Mouse (Mus musculus) intestine, postnatal 0 days (tissue): ENCODE results near the gene Hsd3b6. TPM values are rescaled to one million over a fixed set of nuclear protein-coding genes. Genes with fewer than 3 reads are reported as not detected.

Source experiments
- ATAC-seq: fragments of 200-750 bp; cut with Nextera tagmentation; 2 replicates; pipeline ENCODE4 v1.8.0; 2017; ENCODE audit warnings: mild to moderate bottlenecking, moderate TSS enrichment, moderate library complexity
- H3K27ac ChIP-seq: fragments of 300-500 bp; sonication (generic); 2 replicates; pipeline ENCODE4 v1.5.1; 2014; ENCODE audit warnings: mild to moderate bottlenecking, low read depth, low read length, moderate library complexity
- H3K27me3 ChIP-seq: fragments of 300-500 bp; sonication (generic); replicated peaks from 2 replicates; pipeline ENCODE4 v1.6.1; 2014; ENCODE audit warnings: low read length, mixed read lengths; ENCODE audit not compliant: control insufficient read depth, insufficient read depth
- H3K36me3 ChIP-seq: fragments of 300-500 bp; sonication (generic); 2 replicates; pipeline ENCODE4 v1.6.1; 2014; ENCODE audit warnings: mild to moderate bottlenecking, moderate library complexity; ENCODE audit not compliant: control insufficient read depth, insufficient read depth
- H3K4me1 ChIP-seq: fragments of 300-500 bp; sonication (generic); replicated peaks from 2 replicates; pipeline ENCODE4 v1.6.1; 2014; ENCODE audit warnings: antibody characterized with exemption, low read length, mixed read lengths; ENCODE audit not compliant: control insufficient read depth, insufficient read depth
- H3K4me2 ChIP-seq: fragments of 300-500 bp; sonication (generic); replicated peaks from 2 replicates; pipeline ENCODE4 v1.6.1; 2014; ENCODE audit warnings: low read depth, mild to moderate bottlenecking, moderate library complexity
- H3K4me3 ChIP-seq: fragments of 300-500 bp; sonication (generic); 2 replicates; pipeline ENCODE4 v1.5.1; 2014; ENCODE audit warnings: low read depth, low read length
- H3K9ac ChIP-seq: fragments of 300-500 bp; sonication (generic); 2 replicates; pipeline ENCODE4 v1.6.1; 2014; ENCODE audit warnings: mild to moderate bottlenecking, low read depth, low read length
- H3K9me3 ChIP-seq: fragments of 300-500 bp; sonication (generic); 2 replicates; pipeline ENCODE4 v1.6.1; 2016; ENCODE audit warnings: mixed run types; ENCODE audit not compliant: control insufficient read depth
- CTCF ChIP-seq: sonication (generic); IDR thresholded peaks from 2 replicates; pipeline ENCODE4 v1.5.1; 2016; ENCODE audit warnings: low read depth, mild to moderate bottlenecking, control low read depth, antibody characterized with exemption, moderate library complexity
- WGBS: fragments of 180-500 bp; shearing (Covaris S2); extraction: QIAGEN DNeasy Blood & Tissue Kit; methylation state at CpG from one replicate; pipeline ENCODE4 v1.1.7; 2014; 5-methylcytosine and 5-hydroxymethylcytosine counted together
- polyA plus RNA-seq: library from polyadenylated mRNA; unstranded; fragments of >200 nt; fragmentation: Nextera tagmentation; extraction: Ambion mirVana; gene quantifications from 2 replicates; pipeline ENCODE4 v1.2.1, GENCODE M21; 2015

The Hsd3b6 gene
- polyA plus RNA-seq, result not detected in 2 replicates

- no peaks in the 10 kb centered on the region for H3K9me3 ChIP-seq
- 68% methylated on average over 6 of the region's 6 CpGs for WGBS
- no peak for ATAC-seq
- no peak for TF ChIP-seq CTCF
- H3K27ac ChIP-seq, result no peak within 1 kb of the TSS
- no peaks in the 10 kb centered on the region for H3K27me3 ChIP-seq
- H3K4me1 ChIP-seq, result no peaks in the 10 kb centered on the region
- H3K4me3 ChIP-seq, result no peak within 1 kb of the TSS
- H3K9ac ChIP-seq, result no peak within 1 kb of the TSS
- H3K36me3 ChIP-seq, result no peaks in the 10 kb centered on the region
- H3K4me2 ChIP-seq, result no peak within 1 kb of the TSS
Measured at GRCm38 (mm10) chr3:98814101-98814670, at the start of gene Hsd3b6. Gene Hsd3b6 (minus strand): TSS chr3:98814443.

- ATAC-seq, result no peak
- TF ChIP-seq CTCF, result no peak
Measured at GRCm38 (mm10) chr3:98862800-98863199, 48.6 kb upstream of the Hsd3b6 start.

GRCm38 (mm10) chr3:98859576-98859975 lies 45.3 kb upstream of the Hsd3b6 start, which contains the start of gene Hsd3b1:
Gene Hsd3b1 (minus strand): TSS chr3:98859794.
- Histone ChIP-seq H3K27me3 (no peaks in the 10 kb centered on the region), H3K4me1 (0 out of 2 replicates have a peak, but pooled peaks cover 7% of the 10 kb centered on the region), H3K4me2 (no peak within 1 kb of the TSS), H3K9me3 (no peaks in the 10 kb centered on the region), H3K9ac (no peak within 1 kb of the TSS), H3K27ac (no peak within 1 kb of the TSS), H3K4me3 (no peak within 1 kb of the TSS), H3K36me3 (no peaks in the 10 kb centered on the region)
- WGBS, result 51% methylated on average over 3 of the region's 3 CpGs
- TF ChIP-seq CTCF, result no peak
- ATAC-seq, result 0 out of 2 replicates have a peak, but pooled peaks have one; percentile 22

More at GRCm38 (mm10) chr3:98862800-98863199, 48.6 kb upstream of the Hsd3b6 start:
- H3K4me2 ChIP-seq, result no peak overlapping the region
- H3K27me3 ChIP-seq, result no peaks in the 10 kb centered on the region
- no peaks in the 10 kb centered on the region for H3K36me3 ChIP-seq
- WGBS, result 95% methylated on average over 1 of the region's 1 CpGs
- no peaks in the 10 kb centered on the region for H3K9me3 ChIP-seq
- H3K4me3 ChIP-seq, result no peak overlapping the region
- H3K4me1 ChIP-seq, result no peaks in the 10 kb centered on the region
- no peak overlapping the region for H3K9ac ChIP-seq
- H3K27ac ChIP-seq, result no peak overlapping the region

- no peak overlapping the region for H3K27ac ChIP-seq
- WGBS, result 58% methylated on average over 2 of the region's 2 CpGs
- no peak overlapping the region for H3K9ac ChIP-seq
- 0 out of 2 replicates have a peak, but pooled peaks cover 12% of the 10 kb centered on the region for H3K4me1 ChIP-seq
- no peak overlapping the region for H3K4me2 ChIP-seq
- no peaks in the 10 kb centered on the region for H3K27me3 ChIP-seq
- no peaks in the 10 kb centered on the region for H3K36me3 ChIP-seq
- H3K9me3 ChIP-seq, result no peaks in the 10 kb centered on the region
- H3K4me3 ChIP-seq, result no peak overlapping the region
- no peak for ATAC-seq
- no peak for TF ChIP-seq CTCF
Measured at GRCm38 (mm10) chr3:98858051-98858450, 43.8 kb upstream of the Hsd3b6 start.

GRCm38 (mm10) chr3:98856892-98857291 lies 42.6 kb upstream of the Hsd3b6 start:
- Histone ChIP-seq H3K9me3 (no peaks in the 10 kb centered on the region), H3K4me3 (no peak overlapping the region), H3K27ac (no peak overlapping the region), H3K4me1 (0 out of 2 replicates have a peak, but pooled peaks cover 12% of the 10 kb centered on the region), H3K27me3 (no peaks in the 10 kb centered on the region), H3K9ac (no peak overlapping the region), H3K4me2 (no peak overlapping the region), H3K36me3 (no peaks in the 10 kb centered on the region)
- no peak for TF ChIP-seq CTCF
- WGBS, result 33% methylated on average over 1 of the region's 1 CpGs
- ATAC-seq, result no peak

GRCm38 (mm10) chr3:98855160-98855559 lies 40.9 kb upstream of the Hsd3b6 start:
- Histone ChIP-seq H3K27ac (no peak overlapping the region), H3K4me1 (0 out of 2 replicates have a peak, but pooled peaks cover 12% of the 10 kb centered on the region), H3K9me3 (no peaks in the 10 kb centered on the region), H3K36me3 (no peaks in the 10 kb centered on the region), H3K4me2 (no peak overlapping the region), H3K9ac (no peak overlapping the region), H3K27me3 (no peaks in the 10 kb centered on the region), H3K4me3 (no peak overlapping the region)
- WGBS, result 33% methylated on average over 3 of the region's 3 CpGs
- no peak for ATAC-seq
- no peak for TF ChIP-seq CTCF
